Mouse (Mus musculus) G1E-ER4 (cell line): Measurements from ENCODE around the gene Gstm4. TPM values are rescaled to one million over a fixed set of nuclear protein-coding genes. Genes with fewer than 3 reads are reported as not detected.

ENCODE experiments used
- GATA1 ChIP-seq: IDR thresholded peaks from one replicate; pipeline ENCODE4 v1.8.0; 2012; ENCODE audit warnings: low read length, inconsistent platforms
- polyA plus RNA-seq: library from polyadenylated mRNA; stranded (reverse); fragments of >175 nt; gene quantifications from 2 replicates; pipeline ENCODE4 v1.2.3, GENCODE M21; 2012

Gene Gstm4
- polyA plus RNA-seq, 1 experiment = not detected

DNA sequence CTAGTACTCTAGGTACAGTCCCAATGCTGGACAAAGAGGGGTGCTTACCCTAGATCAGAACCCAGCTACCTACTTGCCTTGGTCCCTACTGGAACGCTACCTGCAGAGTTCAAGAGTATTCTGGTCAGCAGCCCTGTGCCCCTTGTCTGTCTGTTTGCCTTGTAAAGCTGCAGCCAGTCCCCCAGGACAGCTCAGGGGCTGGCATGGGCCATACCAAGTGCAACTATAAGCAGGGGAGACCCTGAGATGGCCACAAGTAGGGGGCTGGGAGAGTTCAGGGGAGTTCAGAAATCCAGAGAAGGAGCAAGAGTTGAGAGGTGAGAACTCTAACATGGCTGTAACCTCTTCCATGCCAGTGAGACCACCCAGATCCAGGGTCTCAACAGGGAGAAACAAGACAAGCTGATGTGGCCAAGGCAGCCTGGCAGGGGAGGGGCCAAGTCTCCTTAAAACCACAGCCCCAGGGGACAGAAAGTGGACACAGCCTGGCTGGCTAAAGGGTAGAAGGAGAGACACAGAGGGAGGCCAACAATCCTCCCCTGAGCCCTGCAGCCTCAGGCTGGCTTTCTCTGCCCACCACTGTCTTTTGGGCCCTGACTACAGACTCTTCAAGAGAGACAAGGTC lies 37.7 kb upstream of the Gstm4 start:
- no peak for TF ChIP-seq GATA1

DNA sequence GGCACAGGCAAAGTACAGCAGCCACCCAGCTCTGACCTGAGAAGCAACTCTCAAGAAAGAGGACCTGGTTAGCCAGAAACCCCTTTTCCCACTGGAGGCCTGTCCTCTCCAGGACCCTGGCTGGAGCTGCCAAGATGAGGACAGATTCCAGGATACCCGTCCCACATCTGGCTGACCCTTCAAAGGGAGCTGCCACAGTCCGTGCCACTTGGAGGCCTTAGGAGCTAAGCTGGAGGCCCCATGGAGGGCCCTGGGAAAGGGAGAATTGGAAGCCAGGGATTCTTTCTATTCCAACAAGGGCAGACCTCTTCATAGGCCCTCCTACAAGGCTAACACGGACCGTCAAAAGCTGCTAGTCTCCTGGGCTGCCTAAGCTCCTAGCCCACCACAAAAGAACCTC lies 37.0 kb upstream of the Gstm4 start:
- no peak for TF ChIP-seq GATA1

DNA sequence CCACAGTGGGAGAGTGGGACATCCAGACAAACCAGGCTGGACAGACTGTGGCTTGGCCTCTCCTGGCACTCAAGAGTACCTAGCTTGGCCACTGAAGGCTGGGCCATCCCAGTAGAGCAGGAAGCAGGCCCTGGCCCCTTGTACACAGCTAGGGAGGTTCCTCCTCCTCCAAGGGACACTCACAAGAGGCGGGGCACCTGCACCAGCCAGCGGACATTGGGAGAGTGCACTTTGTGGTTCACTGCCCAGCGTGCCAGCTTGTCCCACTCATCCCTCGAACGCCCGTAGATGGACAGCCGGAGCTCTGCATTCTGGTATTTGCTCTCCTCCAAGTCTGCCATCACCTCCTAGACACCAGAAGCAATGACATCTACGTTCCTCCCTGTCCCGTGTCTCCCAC lies 32.1 kb upstream of the Gstm4 start:
- TF ChIP-seq GATA1 = no peak

DNA sequence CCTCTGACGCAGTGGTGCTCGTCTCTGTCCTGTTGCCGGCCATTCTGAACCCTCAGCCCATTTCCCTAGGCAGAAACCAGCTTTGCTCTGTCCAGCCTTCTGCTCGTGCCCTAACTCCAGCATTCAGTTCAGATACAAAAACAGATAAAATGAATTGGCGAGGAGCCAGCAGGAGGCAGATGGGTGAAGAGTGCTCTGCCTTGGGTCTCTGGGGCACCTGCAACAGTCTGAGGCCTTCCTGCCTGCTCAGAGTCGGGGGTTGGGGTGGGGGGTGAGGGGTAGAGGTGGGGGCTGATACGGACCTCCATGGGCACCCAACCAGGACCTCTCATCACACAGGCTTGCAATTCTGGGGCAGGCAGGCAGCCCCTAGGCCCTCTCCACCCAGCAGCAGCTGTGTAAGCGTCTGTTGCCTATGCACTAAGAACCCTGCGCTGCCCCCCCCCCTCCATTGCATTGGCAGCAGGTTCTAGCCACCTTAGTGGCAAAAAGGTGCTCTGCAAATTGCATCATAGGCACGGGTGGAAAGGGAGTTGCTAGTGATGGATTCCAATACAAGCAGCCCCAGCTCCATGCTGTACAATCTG lies 28.4 kb upstream of the Gstm4 start:
- no peak for TF ChIP-seq GATA1

DNA sequence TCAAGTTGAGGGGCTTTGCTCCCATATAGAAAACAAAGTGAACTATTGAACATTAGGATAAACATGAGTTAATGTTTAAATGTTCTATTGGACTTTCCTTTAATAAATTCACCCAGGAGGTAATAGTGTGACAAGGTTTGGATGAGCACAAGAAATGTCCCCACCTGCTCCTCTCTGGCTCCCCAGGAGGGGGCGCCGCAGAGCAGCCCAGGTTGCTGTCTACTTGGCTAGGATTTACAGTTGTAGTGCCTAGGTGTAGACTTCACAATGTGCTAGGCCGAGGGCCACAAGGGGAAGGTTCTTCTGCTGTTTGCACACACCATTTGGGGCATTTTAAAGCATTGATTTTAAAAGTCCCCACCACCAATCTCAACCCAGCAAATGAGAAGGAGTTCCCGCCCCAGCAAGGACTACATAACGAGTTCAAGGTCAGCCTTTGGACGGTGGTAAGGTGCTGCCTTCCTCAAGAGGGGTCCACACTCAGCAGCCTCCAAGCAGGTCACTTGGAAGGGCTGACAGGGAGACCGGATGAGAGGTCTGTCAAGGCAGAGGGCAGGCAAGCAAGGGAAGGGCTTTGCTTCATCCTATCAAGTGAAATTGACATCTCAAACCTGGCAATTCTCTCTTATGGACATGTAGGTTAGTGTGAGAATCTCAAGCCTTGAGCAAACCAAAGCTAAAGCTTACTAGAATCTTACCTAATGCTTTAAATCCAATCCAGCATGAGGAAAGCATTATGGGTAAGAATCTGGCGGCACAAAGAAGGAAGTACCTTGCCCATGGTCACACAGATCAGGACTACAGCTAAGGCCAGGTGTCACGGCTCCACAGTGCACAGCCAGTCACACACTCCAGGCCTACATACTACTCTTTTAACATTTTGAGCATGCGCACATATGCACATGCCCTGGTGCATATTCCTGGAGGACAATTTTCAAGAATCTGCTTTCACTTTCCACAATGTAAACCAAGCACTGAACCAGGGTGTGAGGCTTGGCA lies 25.9 kb upstream of the Gstm4 start:
- no peak for TF ChIP-seq GATA1

DNA sequence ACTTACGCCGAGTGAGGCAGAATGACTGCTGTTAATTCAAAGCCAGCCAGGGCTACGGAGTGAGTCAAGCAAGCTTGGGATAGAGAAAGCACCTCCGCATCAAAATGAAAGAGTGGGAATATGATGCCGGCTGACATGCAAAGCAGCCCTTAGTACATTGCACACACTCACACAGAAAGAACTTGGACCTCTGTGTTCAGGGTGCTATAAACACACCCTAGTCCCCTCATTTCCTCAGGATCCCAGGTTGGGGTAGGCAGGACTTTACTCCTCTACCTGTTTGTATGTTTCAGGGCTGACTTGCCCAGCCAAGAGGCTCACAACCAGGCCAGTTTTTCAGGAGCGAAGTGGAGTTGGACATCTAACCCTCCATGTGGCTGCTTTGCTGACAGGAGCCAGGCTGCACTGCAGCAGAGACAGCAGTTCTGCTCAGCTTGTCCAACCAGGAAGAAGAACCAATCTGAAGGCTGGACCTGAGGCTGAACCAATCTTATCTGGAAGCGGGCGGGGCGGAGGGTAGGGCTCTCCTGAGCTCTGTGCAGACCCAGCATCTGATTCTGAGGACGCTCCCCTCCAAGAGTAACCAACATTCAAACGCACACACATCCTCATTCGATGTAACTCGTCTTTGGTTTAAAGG lies 24.7 kb upstream of the Gstm4 start:
- TF ChIP-seq GATA1 = no peak

DNA sequence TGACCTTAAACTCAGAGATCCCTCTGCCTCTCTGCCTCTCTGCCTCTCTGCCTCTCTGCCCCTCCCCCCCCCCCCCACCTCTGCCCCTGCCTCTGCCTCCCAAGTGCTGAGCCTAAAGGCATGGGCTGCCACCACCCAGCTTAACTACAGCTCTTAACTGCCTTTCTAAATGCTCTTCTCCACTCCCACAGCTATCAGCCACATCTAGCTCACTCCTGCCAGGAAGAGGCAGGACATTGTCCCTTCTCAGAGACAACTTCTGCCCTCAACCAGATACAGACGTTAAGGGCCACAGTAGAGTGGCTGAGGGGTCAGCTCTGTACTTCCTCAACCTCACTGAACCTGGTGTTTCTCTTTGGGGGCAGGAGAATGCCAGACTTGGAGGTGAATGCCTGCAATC lies 24.1 kb upstream of the Gstm4 start:
- TF ChIP-seq GATA1 = no peak

DNA sequence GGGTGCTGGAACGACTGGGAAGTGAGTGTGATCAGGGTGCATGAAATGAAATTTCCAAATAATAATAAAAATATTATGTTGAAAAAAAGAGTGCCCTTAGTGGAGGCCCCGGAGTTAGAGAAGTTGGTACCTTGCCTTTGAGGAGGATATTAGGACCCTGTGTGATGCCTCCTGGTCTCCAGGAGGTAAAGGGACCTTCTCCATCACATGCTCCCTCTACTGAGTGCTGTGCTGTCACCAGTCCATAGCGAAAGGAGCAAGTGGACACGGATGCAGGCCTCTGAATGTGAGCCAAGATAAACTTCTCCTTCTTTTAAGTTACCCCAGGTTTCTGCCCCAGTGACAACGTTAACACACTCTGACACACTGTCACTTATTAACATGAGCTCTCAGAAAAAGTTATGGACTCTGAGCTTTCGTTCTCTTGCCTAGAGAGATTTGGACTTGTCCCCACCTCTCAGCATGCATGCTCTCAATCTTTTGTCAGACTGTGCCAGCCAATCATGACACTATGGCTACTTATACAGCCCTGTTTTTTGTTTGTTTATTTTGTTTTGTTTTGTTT lies 22.8 kb upstream of the Gstm4 start:
- no peak for TF ChIP-seq GATA1

DNA sequence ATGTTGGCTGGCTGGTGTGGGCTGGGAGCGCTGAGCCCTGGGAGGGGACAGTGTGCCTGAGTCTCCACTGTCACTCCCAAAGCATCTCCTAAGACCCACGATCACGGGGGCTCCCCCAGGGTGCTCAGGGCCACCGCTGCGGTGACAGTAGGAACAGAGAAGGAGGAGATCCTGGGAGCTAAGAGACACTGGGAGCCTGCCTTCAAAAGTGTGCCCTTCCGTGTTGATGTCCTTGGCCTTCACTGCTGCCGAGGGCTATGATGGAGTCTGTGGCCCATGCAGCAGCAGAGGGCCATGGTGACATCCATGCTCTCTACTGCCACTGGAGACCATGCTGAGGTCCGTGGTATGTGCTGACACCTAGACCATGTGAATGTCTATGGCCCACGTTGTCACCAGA lies 20.9 kb upstream of the Gstm4 start:
- no peak for TF ChIP-seq GATA1

DNA sequence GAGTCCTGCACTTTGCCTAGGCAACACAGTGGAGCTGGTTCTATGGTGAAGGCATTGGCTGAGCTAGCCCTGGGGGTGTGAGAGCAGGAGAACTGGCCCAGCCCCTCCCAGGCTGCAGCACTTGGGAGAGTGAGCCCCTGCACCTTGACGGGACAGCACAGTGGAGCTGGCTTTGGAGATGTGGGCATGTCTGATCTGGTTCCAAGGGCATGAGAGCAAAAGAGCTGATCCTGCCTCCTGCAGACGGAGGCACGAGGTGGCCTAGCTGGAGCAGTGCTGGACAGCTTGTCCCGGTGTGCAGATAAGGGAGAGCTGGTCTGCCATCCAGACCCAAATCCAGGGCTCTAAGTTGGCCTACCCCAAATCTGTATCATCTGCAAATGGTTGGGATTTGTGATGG lies 20.0 kb upstream of the Gstm4 start:
- TF ChIP-seq GATA1 = no peak

DNA sequence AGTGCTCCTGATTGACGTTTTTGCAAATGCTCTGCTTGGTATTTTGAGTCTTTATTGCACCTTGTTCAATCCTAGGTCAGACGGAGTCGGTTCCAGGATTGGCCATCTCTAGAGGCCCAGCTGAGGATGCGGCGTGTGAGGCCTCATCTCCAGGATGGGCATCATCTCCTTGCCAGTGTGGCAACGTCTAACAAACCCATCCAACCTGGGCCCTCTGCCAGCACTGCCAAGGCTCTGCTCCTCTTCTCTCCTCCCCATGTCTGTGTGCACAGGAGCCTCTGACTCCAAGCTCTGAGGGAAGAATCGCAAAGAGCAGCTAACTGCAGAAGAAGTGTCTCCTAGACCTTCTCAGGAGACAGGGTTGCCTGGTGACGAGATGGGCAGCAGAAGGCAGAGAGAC lies 18.0 kb upstream of the Gstm4 start:
- no peak for TF ChIP-seq GATA1

DNA sequence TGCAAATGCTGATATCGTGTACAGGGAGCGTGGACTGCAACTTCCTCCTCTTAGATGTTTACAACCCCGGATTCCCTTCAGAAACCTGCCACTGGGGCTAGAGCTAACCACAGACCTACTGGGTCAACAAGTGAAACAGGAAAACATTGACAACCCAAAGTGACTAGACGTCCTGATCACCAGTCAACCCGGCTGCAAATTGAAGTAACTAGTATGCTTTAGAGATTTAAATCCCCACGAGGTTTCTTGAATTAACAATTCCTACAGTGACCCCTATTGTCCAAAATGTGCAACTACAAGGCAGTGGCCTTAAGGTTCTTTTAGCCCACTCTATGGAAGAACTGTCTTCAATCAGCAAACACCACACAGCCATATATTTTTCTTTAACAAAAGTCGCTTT lies 16.7 kb upstream of the Gstm4 start:
- TF ChIP-seq GATA1 = no peak

DNA sequence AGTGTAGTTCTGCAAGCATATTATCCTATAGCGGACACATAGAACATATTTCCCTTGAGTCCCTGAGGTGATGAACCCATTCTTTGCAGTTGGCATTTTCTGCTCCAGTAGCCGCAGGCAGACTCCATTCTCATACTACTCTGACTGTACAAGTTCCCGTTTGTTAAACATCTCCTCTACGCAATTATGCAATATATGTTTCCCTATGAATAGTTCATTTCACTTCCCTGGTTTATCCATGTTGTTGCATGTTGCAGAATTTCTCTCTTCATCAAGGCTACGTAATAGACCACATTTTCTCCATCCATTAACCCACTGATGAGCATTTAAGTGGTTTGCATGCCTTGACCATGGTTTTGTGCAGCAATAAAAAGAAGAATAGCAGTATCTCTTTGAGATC lies 5.8 kb upstream of the Gstm4 start:
- TF ChIP-seq GATA1 = no peak

DNA sequence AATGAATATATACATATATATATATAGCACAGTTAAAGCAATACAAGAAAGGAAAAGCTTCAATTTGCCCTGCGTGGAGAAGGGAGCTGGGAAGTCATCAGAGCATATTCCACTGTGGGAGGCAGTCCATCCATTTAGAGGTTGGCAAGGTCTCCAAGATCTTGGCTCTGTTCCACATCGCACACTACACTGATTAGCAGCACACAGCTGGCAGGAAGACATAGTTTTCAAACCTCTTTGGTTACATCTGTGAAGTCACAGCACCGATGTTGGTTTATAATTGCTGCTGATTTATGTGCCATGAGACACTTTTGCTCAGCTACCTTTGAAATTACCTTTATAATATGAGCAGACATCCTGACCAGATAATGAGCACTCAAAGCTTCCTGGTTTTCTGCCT lies 3.6 kb upstream of the Gstm4 start:
- TF ChIP-seq GATA1 = no peak

DNA sequence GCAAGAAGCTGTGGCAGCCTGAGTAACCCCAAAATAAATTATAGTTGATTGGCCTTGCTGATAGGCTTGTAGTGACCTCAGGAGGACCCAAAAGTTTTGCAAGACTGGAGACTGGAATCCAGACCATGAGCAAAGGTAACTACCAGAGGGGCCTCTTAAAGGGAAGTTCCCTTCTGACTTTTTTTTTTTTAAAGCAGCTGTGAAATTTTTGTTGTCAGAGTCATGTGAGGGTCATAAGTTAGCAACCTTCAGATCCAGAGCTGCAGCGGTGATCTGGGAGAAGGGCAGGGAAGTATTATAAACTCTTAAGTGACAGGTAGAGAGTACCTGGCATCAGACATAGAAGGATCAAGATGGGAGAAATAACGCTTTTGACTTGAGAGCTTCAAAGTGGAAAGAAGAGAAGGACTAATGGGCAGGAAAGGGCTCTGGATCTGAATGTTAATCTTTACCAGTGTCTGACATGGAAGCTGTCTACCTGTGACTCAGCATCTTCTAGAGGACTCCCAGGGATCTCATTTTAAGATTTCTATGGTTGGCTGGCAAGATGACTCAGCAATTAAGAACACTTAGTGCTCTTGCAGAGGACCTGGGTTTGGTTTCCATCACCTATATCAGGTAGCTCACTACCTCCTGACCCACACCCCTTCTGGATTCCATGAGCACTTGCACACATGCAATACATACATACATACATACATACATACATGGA lies 2.4 kb upstream of the Gstm4 start:
- no peak for TF ChIP-seq GATA1
